Mouse (Mus musculus): ENCODE measurements around the gene Tceanc2. TPM values are rescaled to one million over a fixed set of nuclear protein-coding genes. Genes with fewer than 3 reads are reported as not detected.

The Tceanc2 gene
- polyA plus RNA-seq, 1 experiment = 15.6 TPM

GRCm38 (mm10) chr4:107203001-107203400 lies 24.1 kb upstream of the Tceanc2 start:
- Histone ChIP-seq H3K79me3 (ENCODE audit: low read depth) (no peaks in the 10 kb centered on the region), H3K79me2 (ENCODE audit: control insufficient read depth, insufficient read depth) (no peaks in the 10 kb centered on the region), H3K36me3 (ENCODE audit: control insufficient read depth, insufficient read depth) (peaks cover 50% of the 10 kb centered on the region), H3K27me3 (ENCODE audit: control insufficient read depth, insufficient read depth, insufficient read length) (no peaks in the 10 kb centered on the region), H3ac (ENCODE audit: control insufficient read depth, insufficient read length, low read depth) (no peak overlapping the region), H3K4me3 (ENCODE audit: insufficient read depth, poor library complexity, severe bottlenecking) (no peak overlapping the region)
- TF ChIP-seq FOSL1 (IDR thresholded peaks at IDR 0.05; ENCODE audit: insufficient read depth, low read length, poor library complexity, severe bottlenecking) (no peak), CTCF (IDR thresholded peaks at IDR 0.05; ENCODE audit: control insufficient read depth, insufficient read depth, insufficient read length) (no peak), MYOD1 (IDR thresholded peaks at IDR 0.05; ENCODE audit: control insufficient read depth, insufficient read length, low read depth) (no peak), CEBPB (IDR thresholded peaks at IDR 0.05; ENCODE audit: low read depth) (no peak), MAX (IDR thresholded peaks at IDR 0.05) (no peak), MYOG (IDR thresholded peaks at IDR 0.05; ENCODE audit: control insufficient read depth, extremely low read depth, insufficient read length) (no peak), USF1 (IDR thresholded peaks at IDR 0.05; ENCODE audit: low read depth) (no peak)

DNA sequence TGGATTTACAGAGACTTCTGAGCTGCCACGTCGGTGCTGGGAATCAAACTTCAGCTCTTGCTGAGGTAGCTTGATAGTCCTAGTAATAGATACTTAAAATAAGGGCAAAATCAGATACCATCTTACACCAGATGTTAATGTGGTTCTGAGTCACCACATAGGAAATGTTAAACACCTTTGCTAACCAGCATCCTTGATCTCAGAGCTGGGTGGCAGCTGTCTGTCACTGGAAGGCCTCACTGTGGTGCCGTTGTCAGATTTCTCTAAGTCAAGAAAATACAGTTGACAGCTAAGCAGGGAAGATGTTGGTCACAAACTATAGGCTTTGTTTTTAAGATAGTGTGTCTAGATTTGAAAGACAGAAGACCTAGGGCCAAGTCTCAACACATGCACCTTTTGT lies 22.9 kb upstream of the Tceanc2 start:
- no peak for TF ChIP-seq CTCF (IDR thresholded peaks at IDR 0.05; ENCODE audit: control insufficient read depth, insufficient read depth, insufficient read length)
- no peak for TF ChIP-seq MYOG (IDR thresholded peaks at IDR 0.05; ENCODE audit: control insufficient read depth, extremely low read depth, insufficient read length)
- no peak for TF ChIP-seq FOSL1 (IDR thresholded peaks at IDR 0.05; ENCODE audit: insufficient read depth, low read length, poor library complexity, severe bottlenecking)
- TF ChIP-seq USF1 (IDR thresholded peaks at IDR 0.05; ENCODE audit: low read depth) = no peak
- TF ChIP-seq MAX (IDR thresholded peaks at IDR 0.05) = no peak
- no peak for TF ChIP-seq MYOD1 (IDR thresholded peaks at IDR 0.05; ENCODE audit: control insufficient read depth, insufficient read length, low read depth)
- no peak for TF ChIP-seq CEBPB (IDR thresholded peaks at IDR 0.05; ENCODE audit: low read depth)
- no peaks in the 10 kb centered on the region for H3K27me3 ChIP-seq (ENCODE audit: control insufficient read depth, insufficient read depth, insufficient read length)
- no peaks in the 10 kb centered on the region for H3K79me2 ChIP-seq (ENCODE audit: control insufficient read depth, insufficient read depth)
- H3ac ChIP-seq (ENCODE audit: control insufficient read depth, insufficient read length, low read depth) = no peak overlapping the region
- H3K36me3 ChIP-seq (ENCODE audit: control insufficient read depth, insufficient read depth) = peaks cover 62% of the 10 kb centered on the region
- H3K79me3 ChIP-seq (ENCODE audit: low read depth) = no peaks in the 10 kb centered on the region
- no peak overlapping the region for H3K4me3 ChIP-seq (ENCODE audit: insufficient read depth, poor library complexity, severe bottlenecking)

DNA sequence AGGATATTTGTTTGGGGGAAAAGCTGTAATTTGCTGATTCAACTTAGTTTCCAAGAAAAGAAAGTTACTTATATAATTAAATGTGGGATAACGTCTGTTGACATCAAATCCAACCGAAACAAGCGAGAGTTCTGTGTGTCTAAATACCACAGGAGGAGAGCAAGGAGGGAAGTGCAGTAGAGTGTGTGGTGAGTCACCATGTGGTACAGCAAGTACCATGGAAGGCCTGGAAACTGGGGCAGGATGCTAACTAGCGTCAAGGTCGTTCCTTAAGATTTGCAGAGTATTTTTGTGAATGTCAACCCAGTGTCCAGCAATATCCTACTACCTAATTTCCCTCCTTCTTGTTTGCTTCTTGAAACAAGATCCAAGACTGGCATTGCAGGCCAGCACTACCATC lies 19.2 kb upstream of the Tceanc2 start:
- H3K27me3 ChIP-seq (ENCODE audit: control insufficient read depth, insufficient read depth, insufficient read length) = no peaks in the 10 kb centered on the region
- no peak overlapping the region for H3K4me3 ChIP-seq (ENCODE audit: insufficient read depth, poor library complexity, severe bottlenecking)
- TF ChIP-seq FOSL1 (IDR thresholded peaks at IDR 0.05; ENCODE audit: insufficient read depth, low read length, poor library complexity, severe bottlenecking) = no peak
- H3K79me2 ChIP-seq (ENCODE audit: control insufficient read depth, insufficient read depth) = no peaks in the 10 kb centered on the region
- no peaks in the 10 kb centered on the region for H3K79me3 ChIP-seq (ENCODE audit: low read depth)
- no peak overlapping the region for H3ac ChIP-seq (ENCODE audit: control insufficient read depth, insufficient read length, low read depth)
- H3K36me3 ChIP-seq (ENCODE audit: control insufficient read depth, insufficient read depth) = peaks cover 78% of the 10 kb centered on the region

- no peak overlapping the region for H3K4me3 ChIP-seq (ENCODE audit: insufficient read depth, poor library complexity, severe bottlenecking)
- no peak overlapping the region for H3ac ChIP-seq (ENCODE audit: control insufficient read depth, insufficient read length, low read depth)
- H3K79me2 ChIP-seq (ENCODE audit: control insufficient read depth, insufficient read depth) = no peaks in the 10 kb centered on the region
- no peaks in the 10 kb centered on the region for H3K79me3 ChIP-seq (ENCODE audit: low read depth)
- no peak for TF ChIP-seq CEBPB (IDR thresholded peaks at IDR 0.05; ENCODE audit: low read depth)
- TF ChIP-seq FOSL1 (IDR thresholded peaks at IDR 0.05; ENCODE audit: insufficient read depth, low read length, poor library complexity, severe bottlenecking) = no peak
- TF ChIP-seq MYOG (IDR thresholded peaks at IDR 0.05; ENCODE audit: control insufficient read depth, extremely low read depth, insufficient read length) = no peak
- TF ChIP-seq USF1 (IDR thresholded peaks at IDR 0.05; ENCODE audit: low read depth) = no peak
- no peak for TF ChIP-seq CTCF (IDR thresholded peaks at IDR 0.05; ENCODE audit: control insufficient read depth, insufficient read depth, insufficient read length)
- TF ChIP-seq MAX (IDR thresholded peaks at IDR 0.05) = no peak
- no peak for TF ChIP-seq MYOD1 (IDR thresholded peaks at IDR 0.05; ENCODE audit: control insufficient read depth, insufficient read length, low read depth)
- no peaks in the 10 kb centered on the region for H3K27me3 ChIP-seq (ENCODE audit: control insufficient read depth, insufficient read depth, insufficient read length)
- H3K36me3 ChIP-seq (ENCODE audit: control insufficient read depth, insufficient read depth) = peaks cover 77% of the 10 kb centered on the region
Observed at GRCm38 (mm10) chr4:107196454-107196853, 17.5 kb upstream of the Tceanc2 start.

DNA sequence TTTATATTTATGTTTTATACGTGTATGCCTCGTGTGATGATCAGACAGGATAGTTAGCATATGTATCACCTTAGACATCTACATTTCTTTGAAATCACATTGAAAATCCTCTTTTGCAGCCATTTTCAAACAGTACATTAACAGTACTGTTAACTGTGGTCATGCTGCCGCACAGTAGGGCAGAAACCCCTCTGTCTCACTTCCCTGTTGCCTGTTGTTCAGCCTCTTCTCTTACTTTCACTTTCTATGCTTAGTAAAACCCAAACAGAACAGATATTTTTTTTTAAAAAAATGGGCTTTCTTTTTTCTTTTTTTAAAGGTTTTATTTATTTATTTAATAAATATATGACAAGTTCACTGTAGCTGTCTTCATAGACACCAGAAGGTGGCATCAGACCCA lies 14.9 kb upstream of the Tceanc2 start:
- Histone ChIP-seq H3K27me3 (ENCODE audit: control insufficient read depth, insufficient read depth, insufficient read length) (no peaks in the 10 kb centered on the region), H3ac (ENCODE audit: control insufficient read depth, insufficient read length, low read depth) (no peak overlapping the region), H3K79me3 (ENCODE audit: low read depth) (peaks cover 2% of the 10 kb centered on the region), H3K36me3 (ENCODE audit: control insufficient read depth, insufficient read depth) (peaks cover 76% of the 10 kb centered on the region), H3K79me2 (ENCODE audit: control insufficient read depth, insufficient read depth) (no peaks in the 10 kb centered on the region), H3K4me3 (ENCODE audit: insufficient read depth, poor library complexity, severe bottlenecking) (no peak overlapping the region)
- TF ChIP-seq USF1 (IDR thresholded peaks at IDR 0.05; ENCODE audit: low read depth) (no peak), CTCF (IDR thresholded peaks at IDR 0.05; ENCODE audit: control insufficient read depth, insufficient read depth, insufficient read length) (no peak), MYOD1 (IDR thresholded peaks at IDR 0.05; ENCODE audit: control insufficient read depth, insufficient read length, low read depth) (no peak), CEBPB (IDR thresholded peaks at IDR 0.05; ENCODE audit: low read depth) (no peak), MYOG (IDR thresholded peaks at IDR 0.05; ENCODE audit: control insufficient read depth, extremely low read depth, insufficient read length) (no peak), FOSL1 (IDR thresholded peaks at IDR 0.05; ENCODE audit: insufficient read depth, low read length, poor library complexity, severe bottlenecking) (no peak), MAX (IDR thresholded peaks at IDR 0.05) (no peak)

GRCm38 (mm10) chr4:107185703-107186102 lies 6.8 kb upstream of the Tceanc2 start:
- Histone ChIP-seq H3K79me3 (ENCODE audit: low read depth) (peaks cover 33% of the 10 kb centered on the region), H3K79me2 (ENCODE audit: control insufficient read depth, insufficient read depth) (peaks cover 47% of the 10 kb centered on the region), H3ac (ENCODE audit: control insufficient read depth, insufficient read length, low read depth) (no peak overlapping the region), H3K4me3 (ENCODE audit: insufficient read depth, poor library complexity, severe bottlenecking) (no peak overlapping the region), H3K36me3 (ENCODE audit: control insufficient read depth, insufficient read depth) (peaks cover 46% of the 10 kb centered on the region), H3K27me3 (ENCODE audit: control insufficient read depth, insufficient read depth, insufficient read length) (no peaks in the 10 kb centered on the region)
- TF ChIP-seq USF1 (IDR thresholded peaks at IDR 0.05; ENCODE audit: low read depth) (no peak), CEBPB (IDR thresholded peaks at IDR 0.05; ENCODE audit: low read depth) (no peak), FOSL1 (IDR thresholded peaks at IDR 0.05; ENCODE audit: insufficient read depth, low read length, poor library complexity, severe bottlenecking) (no peak), MYOG (IDR thresholded peaks at IDR 0.05; ENCODE audit: control insufficient read depth, extremely low read depth, insufficient read length) (no peak), MYOD1 (IDR thresholded peaks at IDR 0.05; ENCODE audit: control insufficient read depth, insufficient read length, low read depth) (no peak), MAX (IDR thresholded peaks at IDR 0.05) (no peak), CTCF (IDR thresholded peaks at IDR 0.05; ENCODE audit: control insufficient read depth, insufficient read depth, insufficient read length) (no peak)
